Mouse (Mus musculus) cerebellum, adult 2 months (tissue): ENCODE results near the gene Ispd. TPM values are rescaled to one million over a fixed set of nuclear protein-coding genes. Genes with fewer than 3 reads are reported as not detected.

Source experiments
- DNase-seq, 2 experiments: peaks; one replicate each; pipeline ENCODE4 v3.0.0; 2021
- H3K27ac ChIP-seq: fragments of 200-500 bp; 2 replicates; pipeline ENCODE4 v1.5.1; 2012; ENCODE audit warnings: low read length, control low read depth, inconsistent platforms; ENCODE audit not compliant: insufficient read depth
- H3K27me3 ChIP-seq: fragments of 200-500 bp; 2 replicates; pipeline ENCODE4 v1.6.1; 2012; ENCODE audit warnings: inconsistent platforms, mild to moderate bottlenecking, low read length, moderate library complexity; ENCODE audit not compliant: control insufficient read depth, insufficient read depth
- H3K4me1 ChIP-seq: fragments of 200-500 bp; 2 replicates; pipeline ENCODE4 v1.6.1; 2011; ENCODE audit warnings: low read length; ENCODE audit not compliant: control insufficient read depth, insufficient read depth
- H3K4me3 ChIP-seq: fragments of 200-500 bp; replicated peaks from 2 replicates; pipeline ENCODE3; 2011; ENCODE audit warnings: mild to moderate bottlenecking, low read depth, low read length, control low read depth; ENCODE audit not compliant: insufficient read depth
- CTCF ChIP-seq: fragments of 200-500 bp; IDR thresholded peaks from 2 replicates; pipeline ENCODE4 v1.5.1; 2011; ENCODE audit warnings: low read depth, mild to moderate bottlenecking, control low read depth, low read length, moderate library complexity, borderline replicate concordance; ENCODE audit not compliant: insufficient read depth
- POLR2A ChIP-seq: fragments of 200-500 bp; IDR thresholded peaks from 2 replicates; pipeline ENCODE4 v1.6.1; 2011; ENCODE audit warnings: low read length, control low read depth, borderline replicate concordance; ENCODE audit not compliant: insufficient read depth
- WGBS: fragments of 180-500 bp; shearing (Covaris S2); methylation state at CpG from one replicate; pipeline ENCODE4 v1.1.7; 2018; 5-methylcytosine and 5-hydroxymethylcytosine counted together
- polyA plus RNA-seq: library from polyadenylated mRNA; depleted of rRNA; stranded (reverse); fragments of >200 nt; gene quantifications from 2 replicates; pipeline ENCODE4 v1.2.3, GENCODE M21; 2012

Gene Ispd
- polyA plus RNA-seq, 1 experiment = 6.6 TPM

- Histone ChIP-seq H3K4me3 (no peak overlapping the region), H3K4me1 (no peaks in the 10 kb centered on the region), H3K27ac (no peak overlapping the region), H3K27me3 (no peaks in the 10 kb centered on the region)
- 98% methylated on average over 1 of the region's 1 CpGs for WGBS
- DNase-seq = no peak
- no peak for TF ChIP-seq POLR2A
- no peak for TF ChIP-seq CTCF
These were observed 173.4 kb downstream of the Ispd start for GRCm38 (mm10) chr12:36554697-36555096.

GRCm38 (mm10) chr12:36564146-36564545 is 182.9 kb downstream of the Ispd start:
- Histone ChIP-seq H3K27me3 (no peaks in the 10 kb centered on the region), H3K27ac (no peak overlapping the region), H3K4me3 (no peak overlapping the region), H3K4me1 (no peaks in the 10 kb centered on the region)
- DNase-seq = no peak
- no peak for TF ChIP-seq POLR2A
- TF ChIP-seq CTCF = no peak
- 65% methylated on average over 2 of the region's 2 CpGs for WGBS

- H3K27ac ChIP-seq = no peak overlapping the region
- WGBS = 91% methylated on average over 1 of the region's 1 CpGs
- no peak for TF ChIP-seq POLR2A
- TF ChIP-seq CTCF = no peak
- no peaks in the 10 kb centered on the region for H3K27me3 ChIP-seq
- H3K4me1 ChIP-seq = no peaks in the 10 kb centered on the region
- DNase-seq = no peak
- H3K4me3 ChIP-seq = no peak overlapping the region
These were observed 185.7 kb downstream of the Ispd start for GRCm38 (mm10) chr12:36566974-36567373.

GRCm38 (mm10) chr12:36570414-36571095 is 189.3 kb downstream of the Ispd start:
- TF ChIP-seq POLR2A = no peak
- TF ChIP-seq CTCF = no peak

GRCm38 (mm10) chr12:36584828-36585227 is 203.6 kb downstream of the Ispd start:
- DNase-seq = no peak
- no peaks in the 10 kb centered on the region for H3K27me3 ChIP-seq
- WGBS = 35% methylated on average over 3 of the region's 3 CpGs

More at GRCm38 (mm10) chr12:36570414-36571095, 189.3 kb downstream of the Ispd start:
- DNase-seq = no peak
- Histone ChIP-seq H3K4me3 (no peak overlapping the region), H3K4me1 (no peaks in the 10 kb centered on the region), H3K27me3 (no peaks in the 10 kb centered on the region), H3K27ac (no peak overlapping the region)
- WGBS = 91% methylated on average over 4 of the region's 4 CpGs

GRCm38 (mm10) chr12:36597539-36598250 is 216.4 kb downstream of the Ispd start:
- 88% methylated on average over 2 of the region's 2 CpGs for WGBS
- TF ChIP-seq POLR2A = no peak
- TF ChIP-seq CTCF = no peak
- no peak overlapping the region for H3K4me3 ChIP-seq
- no peaks in the 10 kb centered on the region for H3K27me3 ChIP-seq
- H3K27ac ChIP-seq = no peak overlapping the region
- H3K4me1 ChIP-seq = no peaks in the 10 kb centered on the region
- no peak for DNase-seq

More at GRCm38 (mm10) chr12:36584828-36585227, 203.6 kb downstream of the Ispd start:
- H3K4me3 ChIP-seq = no peak overlapping the region
- H3K27ac ChIP-seq = no peak overlapping the region
- no peak for TF ChIP-seq CTCF
- TF ChIP-seq POLR2A = no peak
- H3K4me1 ChIP-seq = no peaks in the 10 kb centered on the region

- Histone ChIP-seq H3K4me1 (no peaks in the 10 kb centered on the region), H3K27me3 (no peaks in the 10 kb centered on the region), H3K4me3 (no peak overlapping the region), H3K27ac (no peak overlapping the region)
- no peak for DNase-seq
- TF ChIP-seq POLR2A (no peak), CTCF (no peak)
- 70% methylated on average over 7 of the region's 7 CpGs for WGBS
These were observed 240.9 kb downstream of the Ispd start for GRCm38 (mm10) chr12:36621960-36622736.

- TF ChIP-seq CTCF (no peak), POLR2A (no peak)
- no peaks in the 10 kb centered on the region for H3K4me1 ChIP-seq
- DNase-seq = no peak
- H3K4me3 ChIP-seq = no peak overlapping the region
- H3K27ac ChIP-seq = no peak overlapping the region
- no peaks in the 10 kb centered on the region for H3K27me3 ChIP-seq
These were observed 246.0 kb downstream of the Ispd start for GRCm38 (mm10) chr12:36627204-36627603.
